Mouse (Mus musculus) 3T3-L1 (cell line): ENCODE results near the gene 2010111I01Rik.

Experiments
- DNase-seq: peaks from one replicate; pipeline ENCODE4 v3.0.0-alpha.2; 2015; ENCODE audit warnings: low read depth, low spot score

The 2010111I01Rik gene

DNA sequence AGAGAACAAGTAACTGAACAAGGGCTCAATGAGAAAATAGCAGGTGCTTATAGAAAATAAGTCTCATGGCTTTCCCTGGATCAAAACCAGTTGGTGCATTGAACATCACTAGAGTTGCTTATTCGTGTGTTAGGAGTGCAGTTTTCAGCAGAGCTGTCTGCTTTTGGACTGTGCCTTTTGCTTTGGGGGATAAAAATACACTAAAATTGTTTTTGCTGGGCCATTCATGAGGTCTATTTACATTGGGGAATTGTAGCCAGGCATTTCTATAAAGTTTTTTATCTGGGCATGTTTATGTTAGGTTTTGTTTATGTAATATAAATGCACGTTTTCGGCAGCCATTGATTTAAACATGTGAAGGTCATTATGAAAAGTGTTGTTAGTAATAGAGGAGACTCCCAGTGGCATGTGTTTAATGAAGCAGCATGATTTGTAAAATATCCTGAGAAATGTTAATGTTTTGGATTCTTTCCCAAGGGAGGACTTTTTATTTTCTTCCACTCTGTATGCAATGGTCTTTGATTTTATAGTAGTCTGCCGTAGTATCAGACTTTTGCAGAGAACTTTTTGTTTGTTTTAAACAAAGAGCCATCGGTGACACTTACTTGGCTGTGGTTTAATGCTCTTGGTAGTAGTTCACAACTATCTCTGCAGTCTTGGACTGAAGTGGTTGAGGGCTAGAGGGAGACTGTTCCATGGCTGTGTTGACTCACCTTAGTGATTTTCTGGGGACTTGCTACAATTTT lies 146.8 kb downstream of the 2010111I01Rik start:
- DNase-seq, result no peak

DNA sequence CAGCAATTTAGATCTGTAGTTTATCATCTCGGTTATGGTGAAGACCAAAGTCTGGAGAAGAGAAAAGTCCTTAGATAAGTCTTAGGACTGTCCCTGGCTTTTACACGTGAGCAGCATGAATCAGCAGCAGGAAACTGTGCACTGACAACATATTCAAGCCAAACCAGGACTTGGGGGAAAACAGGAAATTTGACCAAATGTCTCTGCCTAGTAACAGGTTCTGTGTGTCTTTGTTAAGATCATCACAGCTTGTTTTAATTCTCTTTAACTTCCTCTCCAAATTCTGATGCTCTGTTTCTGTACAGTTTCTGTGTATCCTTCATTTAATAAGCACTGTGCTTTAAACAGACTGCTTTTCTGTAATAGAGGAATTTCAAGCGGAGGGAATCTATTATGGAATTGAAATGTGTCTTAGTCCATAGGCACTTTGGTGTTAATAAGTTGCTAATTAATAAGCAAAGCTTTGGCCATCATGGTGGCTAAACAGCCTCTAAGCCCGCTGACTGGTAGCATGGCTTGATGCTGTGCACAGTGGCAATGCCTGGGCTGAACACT lies 147.4 kb downstream of the 2010111I01Rik start:
- peak; percentile 55 for DNase-seq

- DNase-seq, result peak; percentile 56
Measured at GRCm38 (mm10) chr13:63112598-63113372, 148.1 kb downstream of the 2010111I01Rik start.

GRCm38 (mm10) chr13:63113881-63114301 lies 149.2 kb downstream of the 2010111I01Rik start:
- DNase-seq, result no peak

GRCm38 (mm10) chr13:63115187-63115784 lies 150.6 kb downstream of the 2010111I01Rik start:
- no peak for DNase-seq

- no peak for DNase-seq
Measured at GRCm38 (mm10) chr13:63117495-63118184, 152.9 kb downstream of the 2010111I01Rik start.

- no peak for DNase-seq
Measured at GRCm38 (mm10) chr13:63118682-63119081, 154.0 kb downstream of the 2010111I01Rik start.

DNA sequence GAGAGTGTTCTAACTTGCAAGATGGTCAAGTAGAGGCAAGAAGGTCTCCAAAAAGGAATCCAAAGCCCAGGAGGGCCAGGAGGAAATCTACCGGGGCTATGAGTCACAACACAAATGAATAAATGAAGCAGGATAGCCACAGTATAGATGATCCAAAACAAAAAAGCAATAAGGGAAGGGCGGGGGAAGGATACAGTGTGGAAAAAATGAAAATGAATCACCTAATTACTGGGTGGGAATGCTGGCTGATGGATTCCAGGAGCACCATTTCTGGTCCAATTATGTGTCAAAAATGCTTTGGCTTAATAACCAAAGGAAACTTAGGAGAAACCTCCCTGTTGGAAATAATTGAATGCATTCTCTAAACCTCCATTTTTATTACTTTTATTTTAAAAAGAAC lies 155.6 kb downstream of the 2010111I01Rik start:
- no peak for DNase-seq

DNA sequence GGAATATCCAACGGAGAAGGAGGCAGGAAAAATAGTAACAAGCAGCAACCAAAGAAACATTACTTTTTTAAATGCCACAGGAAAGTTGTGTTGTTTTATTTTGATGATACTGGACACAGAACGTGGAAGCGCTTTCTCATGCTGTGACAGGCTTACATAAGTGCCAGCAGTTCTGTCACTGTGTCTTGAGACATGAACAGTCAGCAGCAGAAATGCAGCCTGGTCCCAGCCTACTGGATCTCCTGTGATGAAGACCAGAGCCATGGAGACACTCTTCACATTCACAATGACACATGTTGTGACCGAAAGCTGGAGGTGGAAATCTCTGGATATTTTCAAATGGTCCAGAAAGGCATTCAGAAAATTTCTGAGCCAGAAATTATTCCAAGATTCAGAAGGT lies 157.1 kb downstream of the 2010111I01Rik start:
- no peak for DNase-seq

DNA sequence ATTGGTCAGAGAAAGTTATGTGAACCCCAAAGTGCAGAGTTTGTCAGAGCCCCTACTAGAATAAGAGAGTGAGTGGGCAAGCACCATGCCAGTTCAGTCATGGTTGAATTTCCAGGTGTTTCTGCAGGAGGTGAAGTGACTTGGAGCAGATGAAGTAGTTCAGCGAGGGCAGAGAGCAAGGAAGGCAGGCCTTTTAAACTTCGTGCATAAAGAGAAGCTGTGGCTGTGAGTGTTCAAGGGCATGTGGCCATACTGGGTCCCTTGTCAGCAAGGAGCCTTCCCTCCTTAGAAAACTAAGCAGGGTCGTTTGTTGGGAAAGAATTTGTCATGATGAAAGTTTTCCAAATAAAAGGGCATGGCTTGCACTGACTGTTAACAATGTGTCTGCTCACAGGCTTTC lies 161.5 kb downstream of the 2010111I01Rik start:
- no peak for DNase-seq

DNA sequence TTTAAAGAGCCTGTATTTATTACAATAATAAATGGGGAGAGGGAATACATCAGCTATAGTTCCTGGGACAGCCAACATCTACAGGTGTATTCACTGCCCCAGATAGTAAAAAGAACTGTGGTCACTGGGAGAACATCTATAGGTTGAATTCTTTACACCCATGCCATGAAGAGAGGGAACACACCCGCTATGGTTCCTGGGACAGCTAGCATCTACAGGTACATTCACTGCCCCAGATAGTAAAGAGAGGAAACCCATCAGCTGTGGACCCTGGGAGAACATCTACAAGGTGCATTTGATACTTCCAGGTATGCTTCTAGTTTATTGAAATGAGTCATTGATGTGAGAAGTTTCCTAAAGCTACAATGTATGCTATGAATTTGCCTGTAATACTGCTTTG lies 162.8 kb downstream of the 2010111I01Rik start:
- no peak for DNase-seq

DNA sequence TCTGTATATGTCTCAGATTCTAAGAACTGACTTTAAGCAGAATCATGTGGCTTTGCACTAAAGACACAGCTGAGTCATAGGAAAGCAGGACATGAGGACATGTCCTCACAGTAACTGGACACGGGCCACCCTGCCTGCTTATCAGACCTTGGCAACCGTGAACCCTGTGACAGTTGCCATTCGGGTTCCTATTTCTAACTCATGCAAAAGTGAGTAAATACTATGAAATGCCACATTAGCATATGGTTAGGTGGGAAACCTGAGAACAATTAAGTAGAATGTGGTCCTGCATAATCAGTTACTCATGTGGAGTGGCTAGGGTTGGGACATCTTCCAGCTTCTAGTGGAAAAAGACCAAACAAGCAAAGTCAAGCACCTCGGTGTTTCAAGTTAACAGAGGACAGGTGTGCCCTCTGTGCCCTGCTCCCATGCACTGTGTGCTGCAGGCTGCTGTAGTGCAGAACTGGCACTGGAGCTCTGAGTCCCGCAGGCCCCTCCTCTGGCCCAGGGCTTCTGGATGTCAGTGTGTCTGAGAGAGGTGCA lies 170.3 kb downstream of the 2010111I01Rik start:
- peak; percentile 57 for DNase-seq

- DNase-seq, result no peak
Measured at GRCm38 (mm10) chr13:63135994-63136393, 171.3 kb downstream of the 2010111I01Rik start.

- DNase-seq, result peak; percentile 24
Measured at GRCm38 (mm10) chr13:63136775-63137174, 172.1 kb downstream of the 2010111I01Rik start.

DNA sequence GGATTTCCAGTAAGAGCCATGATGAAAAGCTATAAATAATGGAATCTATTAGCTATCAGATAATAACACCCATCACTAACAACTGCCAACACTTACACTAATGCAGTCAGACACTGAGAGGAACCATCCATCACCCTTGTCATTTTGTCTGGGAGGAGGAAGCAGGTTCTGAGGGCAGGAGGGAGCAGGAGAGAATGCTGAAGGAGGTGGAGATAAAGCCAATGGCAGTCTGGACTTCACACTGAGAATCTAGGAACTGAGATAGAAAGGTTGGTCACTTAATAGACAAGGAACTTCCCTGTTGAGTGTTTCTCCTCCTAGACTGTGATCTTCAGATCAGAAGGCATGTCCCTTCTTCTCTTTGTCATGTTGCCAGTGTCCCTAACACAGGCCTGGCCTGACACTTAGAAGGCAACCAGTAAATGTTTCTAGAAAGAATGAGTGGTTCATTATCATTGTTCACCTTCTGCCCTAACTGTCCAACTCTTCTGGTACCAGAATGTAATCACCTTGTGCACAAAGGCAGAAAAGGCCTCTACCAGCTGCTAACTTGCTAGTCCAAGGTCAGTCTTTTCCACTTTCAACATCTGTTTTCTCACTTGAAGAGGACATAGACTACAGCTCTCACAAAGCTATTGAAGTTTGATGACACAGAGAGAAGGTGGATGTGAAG lies 173.8 kb downstream of the 2010111I01Rik start:
- DNase-seq, result no peak

GRCm38 (mm10) chr13:63139463-63140226 lies 175.0 kb downstream of the 2010111I01Rik start:
- DNase-seq, result no peak

- no peak for DNase-seq
Measured at GRCm38 (mm10) chr13:63140784-63141183, 176.1 kb downstream of the 2010111I01Rik start.

DNA sequence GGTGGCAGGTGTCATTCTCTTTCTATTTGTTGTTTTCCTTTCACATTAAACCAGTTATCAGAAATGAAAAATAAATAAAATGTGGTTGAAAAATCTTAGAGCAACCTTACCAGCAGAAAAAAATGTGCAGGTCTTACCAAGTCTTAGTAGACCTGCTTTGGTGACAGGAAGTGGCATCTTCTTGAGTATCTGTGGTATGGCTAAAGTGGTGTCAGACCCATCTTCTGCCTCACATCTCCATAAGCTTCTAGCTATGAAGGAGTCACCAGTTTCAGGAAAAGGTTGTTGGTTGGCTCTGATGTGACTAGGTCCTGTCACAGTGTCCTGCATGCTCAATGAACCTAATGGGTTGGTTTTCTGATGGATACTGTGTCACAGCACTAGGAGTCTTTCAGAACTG lies 176.6 kb downstream of the 2010111I01Rik start:
- no peak for DNase-seq

GRCm38 (mm10) chr13:63146604-63147188 lies 182.0 kb downstream of the 2010111I01Rik start:
- DNase-seq, result no peak

DNA sequence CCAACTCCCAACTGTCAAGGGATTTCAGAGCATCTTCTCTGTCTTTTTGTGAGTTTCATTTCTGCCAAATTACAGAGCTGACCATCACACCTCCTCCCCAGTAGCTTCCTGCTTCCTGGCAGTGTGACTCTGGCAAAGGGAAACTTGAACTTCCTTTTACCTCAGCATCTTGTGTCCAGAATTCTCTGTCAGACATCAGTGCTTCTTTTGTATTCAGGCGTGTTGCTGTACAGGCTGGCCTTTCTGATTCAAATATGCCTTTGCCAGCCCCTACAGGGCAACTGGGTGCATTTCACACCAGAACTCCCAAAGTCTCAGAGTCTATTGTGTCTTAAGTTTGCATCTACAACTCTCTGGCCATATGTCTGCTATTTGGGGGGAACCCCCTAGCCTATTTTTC lies 183.5 kb downstream of the 2010111I01Rik start:
- DNase-seq, result no peak
